Mouse (Mus musculus) erythroblast, embryonic 14.5 days (primary cell): Measurements from ENCODE around the gene Mdc1.

Experiments used
- GATA1 ChIP-seq: IDR thresholded peaks from 2 replicates; pipeline ENCODE4 v1.6.1; 2012; ENCODE audit warnings: low read length, inconsistent platforms, mixed read lengths
- TAL1 ChIP-seq: IDR thresholded peaks from 3 replicates; pipeline ENCODE4 v1.6.1; 2012; ENCODE audit warnings: low read length, inconsistent platforms, mixed read lengths

DNA sequence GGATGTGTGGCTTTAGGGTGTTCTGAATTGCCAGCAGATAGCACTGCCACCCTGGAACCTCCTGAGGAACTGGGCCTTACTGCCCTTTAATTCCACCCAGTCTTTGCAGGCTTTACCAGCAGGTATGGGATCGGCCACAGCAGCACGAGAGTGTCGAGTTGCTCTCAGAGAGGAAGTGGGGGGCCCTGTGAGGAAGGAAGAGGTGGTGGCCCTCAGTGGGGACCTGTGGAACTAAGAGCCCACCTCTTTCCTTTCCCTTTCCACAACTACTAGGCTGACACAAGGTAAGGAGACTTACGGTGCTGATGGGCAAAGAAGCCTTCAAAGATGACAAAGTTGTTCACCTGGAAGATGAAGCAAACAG lies 62.7 kb downstream of the Mdc1 start:
- TF ChIP-seq GATA1 (no peak), TAL1 (no peak)
